Mouse (Mus musculus) limb, embryonic 11.5 days (tissue): ENCODE data around the gene Stx4a. TPM values are rescaled to one million over a fixed set of nuclear protein-coding genes. Genes with fewer than 3 reads are reported as not detected.
A peak's percentile ranks its signal among the peaks of the same experiment; 100 is the strongest.
"Not testable (repeated sequence)": the region's sequence is repeated elsewhere in the genome, so short reads cannot be mapped to it uniquely, and the experiment has no call there.

ENCODE experiments used
- ATAC-seq: fragments of 200-750 bp; cut with Nextera tagmentation; 2 replicates; pipeline ENCODE4 v1.8.0; 2017; ENCODE audit warnings: low read depth; ENCODE audit not compliant: insufficient number of reproducible peaks, low FRiP score, low TSS enrichment
- DNase-seq: peaks from one replicate; pipeline ENCODE4 v3.0.0-alpha.2; 2015; ENCODE audit warnings: low spot score
- H3K27ac ChIP-seq: fragments of 300-500 bp; sonication (generic); replicated peaks from 2 replicates; pipeline ENCODE4 v1.5.1; 2014; ENCODE audit warnings: low read depth, mild to moderate bottlenecking, low read length
- H3K27me3 ChIP-seq: fragments of 300-500 bp; sonication (generic); 2 replicates; pipeline ENCODE4 v1.6.1; 2014; ENCODE audit warnings: mild to moderate bottlenecking, low read length, mixed read lengths; ENCODE audit not compliant: control insufficient read depth, insufficient read depth
- H3K36me3 ChIP-seq: fragments of 300-500 bp; sonication (generic); 2 replicates; pipeline ENCODE4 v1.6.1; 2014; ENCODE audit warnings: mild to moderate bottlenecking, low read length, moderate library complexity, mixed read lengths; ENCODE audit not compliant: control insufficient read depth, insufficient read depth
- H3K4me1 ChIP-seq: fragments of 300-500 bp; sonication (generic); 2 replicates; pipeline ENCODE4 v1.6.1; 2014; ENCODE audit warnings: low read length, mixed read lengths; ENCODE audit not compliant: control insufficient read depth, insufficient read depth
- H3K4me2 ChIP-seq: fragments of 300-500 bp; sonication (generic); 2 replicates; pipeline ENCODE4 v1.6.1; 2014; ENCODE audit warnings: low read depth, mild to moderate bottlenecking, moderate library complexity; ENCODE audit not compliant: severe bottlenecking
- H3K4me3 ChIP-seq: fragments of 300-500 bp; sonication (generic); 2 replicates; pipeline ENCODE4 v1.5.1; 2014; ENCODE audit warnings: low read depth, low read length
- H3K9ac ChIP-seq: fragments of 300-500 bp; sonication (generic); 2 replicates; pipeline ENCODE4 v1.6.1; 2014; ENCODE audit warnings: mild to moderate bottlenecking, low read length
- H3K9me3 ChIP-seq: fragments of 300-500 bp; sonication (generic); 2 replicates; pipeline ENCODE4 v1.6.1; 2016; ENCODE audit warnings: low read length; ENCODE audit not compliant: control insufficient read depth
- WGBS: fragments of 180-500 bp; shearing (Covaris S2); extraction: QIAGEN DNeasy Blood & Tissue Kit; methylation state at CpG from one replicate; pipeline ENCODE4 v1.1.7; 2014; 5-methylcytosine and 5-hydroxymethylcytosine counted together
- polyA plus RNA-seq: library from polyadenylated mRNA; unstranded; fragments of >200 nt; fragmentation: Nextera tagmentation; extraction: Ambion mirVana; gene quantifications from 2 replicates; pipeline ENCODE4 v1.2.1, GENCODE M21; 2014

The Stx4a gene
- polyA plus RNA-seq, 1 experiment from 2014 or later, result 17.3 TPM

- not testable (repeated sequence) for H3K4me2 ChIP-seq, H3K4me3 ChIP-seq
Observed at GRCm38 (mm10) chr7:127840031-127840430, 15.9 kb downstream of the Stx4a start.

GRCm38 (mm10) chr7:127840886-127841285, 16.8 kb downstream of the Stx4a start:
- H3K27me3 ChIP-seq, result no peaks in the 10 kb centered on the region
- H3K4me2 ChIP-seq, result peak overlapping the region; percentile 92
- DNase-seq, result no peak
- 4% methylated on average over 15 of the region's 15 CpGs for WGBS
- peak overlapping the region; percentile 62 for H3K27ac ChIP-seq
- peaks cover 8% of the 10 kb centered on the region; the same call in 1 of the 2 replicates for H3K4me1 ChIP-seq
- no peak for ATAC-seq
- no peaks in the 10 kb centered on the region for H3K9me3 ChIP-seq
- peak overlapping the region; percentile 74 for H3K4me3 ChIP-seq
- peak overlapping the region; percentile 60 for H3K9ac ChIP-seq
- H3K36me3 ChIP-seq, result peaks cover 7% of the 10 kb centered on the region; the same call in 1 of the 2 replicates

More at GRCm38 (mm10) chr7:127840031-127840430, 15.9 kb downstream of the Stx4a start:
- ATAC-seq, DNase-seq, H3K27ac ChIP-seq, H3K9me3 ChIP-seq, H3K36me3 ChIP-seq, H3K27me3 ChIP-seq, H3K4me1 ChIP-seq, H3K9ac ChIP-seq: not testable (repeated sequence)
- 80% methylated on average over 2 of the region's 2 CpGs for WGBS

DNA sequence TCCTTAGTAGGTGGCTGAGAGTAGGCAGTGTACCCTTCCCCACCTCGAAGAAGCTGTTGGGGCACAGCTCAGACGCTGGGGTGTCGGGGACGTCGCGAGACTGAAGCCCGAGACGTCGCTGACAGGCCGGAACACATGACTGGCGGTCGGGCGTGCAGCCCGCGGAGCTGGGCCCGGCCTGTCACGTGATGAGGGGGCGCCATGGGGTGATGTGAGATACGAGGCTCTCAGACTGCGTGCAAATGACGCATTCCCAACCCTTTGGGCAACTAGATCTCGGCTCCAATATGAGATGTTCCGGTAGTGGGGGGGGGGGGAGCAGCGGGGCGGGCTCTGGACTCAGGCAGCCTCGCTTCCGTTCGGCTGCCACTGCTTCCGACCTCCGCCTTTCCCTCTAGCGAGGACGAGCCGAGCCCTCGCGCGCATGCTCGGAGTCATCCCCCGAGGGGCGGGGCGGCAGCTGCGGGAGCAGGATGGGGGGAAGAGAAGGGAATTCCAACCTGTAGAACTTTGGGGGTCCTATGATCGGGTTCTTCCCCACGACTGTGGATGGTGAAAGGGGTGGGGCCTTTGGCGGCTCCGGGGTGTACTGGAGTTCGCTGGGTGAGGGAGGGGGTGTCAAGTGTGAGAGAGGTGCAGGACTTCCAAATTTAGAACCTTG, 17.4 kb downstream of the Stx4a start:
- peaks cover 8% of the 10 kb centered on the region; the same call in 1 of the 2 replicates for H3K4me1 ChIP-seq
- H3K27ac ChIP-seq, result peak overlapping the region; percentile 62
- peaks cover 7% of the 10 kb centered on the region; the same call in 1 of the 2 replicates for H3K36me3 ChIP-seq
- H3K9ac ChIP-seq, result peak overlapping the region; percentile 60
- H3K9me3 ChIP-seq, result no peaks in the 10 kb centered on the region
- DNase-seq (peak; percentile 91), ATAC-seq (peak; percentile 87)
- H3K4me2 ChIP-seq, result peak overlapping the region; percentile 92
- WGBS, result under 1% methylated on average over 43 of the region's 46 CpGs
- H3K4me3 ChIP-seq, result peak overlapping the region; percentile 74
- no peaks in the 10 kb centered on the region for H3K27me3 ChIP-seq

DNA sequence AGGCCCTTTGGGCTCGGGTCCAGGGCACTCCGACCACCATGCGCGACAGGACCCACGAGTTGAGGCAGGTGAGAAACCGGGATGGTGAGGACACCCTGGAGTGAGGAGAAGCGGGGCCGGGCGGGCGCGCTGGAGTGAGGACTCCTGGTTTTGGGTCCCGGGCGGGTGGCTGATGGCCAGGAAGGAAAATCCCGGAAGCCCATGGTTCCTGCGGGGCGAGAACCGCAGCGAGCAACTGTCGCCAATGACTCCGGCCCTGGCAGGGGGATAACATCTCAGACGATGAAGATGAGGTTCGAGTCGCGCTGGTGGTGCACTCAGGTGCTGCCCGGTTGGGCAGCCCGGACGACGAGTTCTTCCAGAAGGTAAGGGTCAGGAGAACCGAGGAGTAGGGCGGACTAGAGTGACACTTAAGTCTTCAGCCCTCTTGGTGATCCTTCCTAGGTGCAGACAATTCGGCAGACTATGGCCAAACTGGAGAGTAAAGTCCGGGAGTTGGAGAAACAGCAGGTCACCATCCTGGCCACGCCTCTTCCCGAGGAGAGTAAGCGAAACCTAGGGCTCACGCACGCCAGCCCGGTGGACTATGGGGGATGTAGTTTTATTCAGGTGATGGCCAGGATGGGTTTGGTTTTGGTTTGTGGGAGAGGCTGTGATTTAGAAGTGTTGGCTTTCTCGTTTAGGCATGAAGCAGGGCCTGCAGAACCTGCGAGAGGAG, 18.1 kb downstream of the Stx4a start:
- Histone ChIP-seq H3K9ac (peak overlapping the region; percentile 60), H3K4me1 (peaks cover 8% of the 10 kb centered on the region; the same call in 1 of the 2 replicates), H3K27ac (0 out of 2 replicates have a peak overlapping the region, but pooled peaks have one; percentile 3), H3K9me3 (no peaks in the 10 kb centered on the region), H3K36me3 (peaks cover 11% of the 10 kb centered on the region), H3K4me3 (peak overlapping the region; percentile 74), H3K27me3 (no peaks in the 10 kb centered on the region), H3K4me2 (peak overlapping the region; percentile 92)
- peak; percentile 77 for DNase-seq
- WGBS, result under 1% methylated on average over 40 of the region's 40 CpGs
- peak; percentile 37 for ATAC-seq

DNA sequence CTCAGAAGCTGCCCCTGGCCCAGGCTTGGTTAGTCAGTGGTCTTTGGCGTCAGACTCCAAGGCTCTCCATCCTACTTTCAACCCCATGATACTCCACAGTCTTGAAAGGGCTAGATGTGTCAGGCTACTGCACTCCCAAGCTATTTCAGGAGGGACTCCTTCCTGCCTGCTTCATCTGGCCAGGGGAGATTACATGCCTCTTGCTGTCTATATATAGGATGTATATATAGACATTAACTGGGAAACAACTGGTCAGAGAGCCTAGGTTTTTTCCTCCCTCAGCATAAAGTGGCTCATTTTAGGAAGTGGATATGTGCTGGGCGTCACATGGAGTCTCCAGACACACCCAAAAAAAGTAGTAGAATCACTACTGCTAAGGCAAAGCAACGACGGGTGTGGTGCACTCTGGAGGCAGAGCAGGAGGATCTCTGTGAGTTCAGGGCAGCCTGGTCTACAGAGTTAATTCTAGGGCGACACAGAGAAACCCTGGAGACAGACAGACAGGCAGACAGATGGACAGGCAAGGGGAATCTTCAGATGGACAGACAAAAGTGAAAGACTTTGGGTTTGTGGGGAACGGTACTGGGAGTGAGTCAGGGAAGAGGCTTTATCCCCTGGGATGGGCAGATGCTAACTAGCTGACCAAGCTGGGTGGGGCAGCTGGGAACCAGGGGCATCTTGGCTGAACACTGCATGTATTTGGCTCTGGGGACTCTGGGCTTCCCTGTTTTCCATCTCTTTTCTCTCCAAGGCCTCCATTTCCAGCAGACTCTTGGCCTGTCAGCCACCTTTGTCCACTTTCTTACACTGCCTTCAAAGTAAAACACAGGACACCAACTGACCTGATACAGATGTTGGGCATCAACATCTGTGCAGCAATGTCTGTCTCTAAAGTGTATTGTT, 26.1 kb downstream of the Stx4a start:
- peaks cover 4% of the 10 kb centered on the region for H3K36me3 ChIP-seq
- no peak overlapping the region for H3K27ac ChIP-seq
- H3K9ac ChIP-seq, result no peak overlapping the region
- no peaks in the 10 kb centered on the region for H3K27me3 ChIP-seq
- ATAC-seq, result no peak
- H3K9me3 ChIP-seq, result no peaks in the 10 kb centered on the region
- DNase-seq, result no peak
- no peak overlapping the region for H3K4me2 ChIP-seq
- 83% methylated on average over 6 of the region's 6 CpGs for WGBS
- H3K4me3 ChIP-seq, result no peak overlapping the region
- H3K4me1 ChIP-seq, result no peaks in the 10 kb centered on the region

GRCm38 (mm10) chr7:127850906-127851305, 26.8 kb downstream of the Stx4a start:
- Histone ChIP-seq H3K4me3 (no peak overlapping the region), H3K27ac (no peak overlapping the region), H3K36me3 (peaks cover 4% of the 10 kb centered on the region), H3K4me1 (no peaks in the 10 kb centered on the region), H3K9ac (no peak overlapping the region), H3K27me3 (no peaks in the 10 kb centered on the region), H3K4me2 (no peak overlapping the region), H3K9me3 (no peaks in the 10 kb centered on the region)
- ATAC-seq (no peak), DNase-seq (no peak)
- 71% methylated on average over 5 of the region's 5 CpGs for WGBS

- WGBS, result 94% methylated on average over 6 of the region's 6 CpGs
- no peak for ATAC-seq
Observed at GRCm38 (mm10) chr7:127858258-127858657, 34.2 kb downstream of the Stx4a start.

GRCm38 (mm10) chr7:127866434-127866833, 42.3 kb downstream of the Stx4a start:
- peaks cover 30% of the 10 kb centered on the region for H3K36me3 ChIP-seq
- H3K4me1 ChIP-seq, result no peaks in the 10 kb centered on the region
- DNase-seq, result no peak

More at GRCm38 (mm10) chr7:127858258-127858657, 34.2 kb downstream of the Stx4a start:
- Histone ChIP-seq H3K4me1 (no peaks in the 10 kb centered on the region), H3K4me3 (no peak overlapping the region), H3K27me3 (no peaks in the 10 kb centered on the region), H3K9me3 (no peaks in the 10 kb centered on the region), H3K27ac (no peak overlapping the region), H3K9ac (no peak overlapping the region), H3K4me2 (no peak overlapping the region), H3K36me3 (no peaks in the 10 kb centered on the region)
- DNase-seq, result no peak

More at GRCm38 (mm10) chr7:127866434-127866833, 42.3 kb downstream of the Stx4a start:
- no peak overlapping the region for H3K27ac ChIP-seq
- H3K4me3 ChIP-seq, result no peak overlapping the region
- no peaks in the 10 kb centered on the region for H3K27me3 ChIP-seq
- H3K9ac ChIP-seq, result no peak overlapping the region
- H3K4me2 ChIP-seq, result no peak overlapping the region
- no peaks in the 10 kb centered on the region for H3K9me3 ChIP-seq
- ATAC-seq, result no peak
- WGBS, result 94% methylated on average over 12 of the region's 12 CpGs
